Mouse (Mus musculus) right cerebral cortex, postnatal 14 days (tissue): ENCODE results near the gene 4930578G10Rik.
"Not testable (repeated sequence)": the region's sequence is repeated elsewhere in the genome, so short reads cannot be mapped to it uniquely, and the experiment has no call there.

Experiments used
- DNase-seq: peaks from one replicate; pipeline ENCODE4 v3.0.0; 2022

Gene 4930578G10Rik

GRCm38 (mm10) chr4:42735245-42735644 lies at the start of gene 4930578G10Rik:
Gene 4930578G10Rik, plus strand, starts transcription at chr4:42735545.
- DNase-seq: not testable (repeated sequence)

GRCm38 (mm10) chr4:42756477-42756876 lies 21.1 kb downstream of the 4930578G10Rik start, which contains the start of gene Ccl19:
Gene Ccl19, minus strand, starts transcription at chr4:42756577.
- not testable (repeated sequence) for DNase-seq

GRCm38 (mm10) chr4:42773893-42774292 lies 38.5 kb downstream of the 4930578G10Rik start, which contains the start of gene Ccl21a:
Gene Ccl21a, minus strand, starts transcription at chr4:42773993.
- not testable (repeated sequence) for DNase-seq

GRCm38 (mm10) chr4:42853788-42854187 lies 118.4 kb downstream of the 4930578G10Rik start, which contains the start of gene Fam205a1:
Gene Fam205a1, minus strand, starts transcription at chr4:42853888.
- DNase-seq: not testable (repeated sequence)

GRCm38 (mm10) chr4:42856671-42857070 lies 121.3 kb downstream of the 4930578G10Rik start, which contains the start of gene Gm12394:
Gene Gm12394, minus strand, starts transcription at chr4:42856771.
- DNase-seq: not testable (repeated sequence)

GRCm38 (mm10) chr4:42860483-42860882 lies 125.1 kb downstream of the 4930578G10Rik start:
- DNase-seq: not testable (repeated sequence)

- not testable (repeated sequence) for DNase-seq
These were observed 128.1 kb downstream of the 4930578G10Rik start for GRCm38 (mm10) chr4:42863487-42863886.

- DNase-seq: no peak
These were observed 132.0 kb downstream of the 4930578G10Rik start for GRCm38 (mm10) chr4:42867390-42867789.

GRCm38 (mm10) chr4:42868193-42868592 lies 132.8 kb downstream of the 4930578G10Rik start:
- no peak for DNase-seq

- DNase-seq: no peak
These were observed 135.4 kb downstream of the 4930578G10Rik start for GRCm38 (mm10) chr4:42870748-42871147.

- no peak for DNase-seq
These were observed 136.8 kb downstream of the 4930578G10Rik start for GRCm38 (mm10) chr4:42872151-42872550.

- DNase-seq: no peak
These were observed 137.5 kb downstream of the 4930578G10Rik start for GRCm38 (mm10) chr4:42872746-42873435.

GRCm38 (mm10) chr4:42874134-42874533 lies 138.8 kb downstream of the 4930578G10Rik start, which contains the start of gene Fam205c:
Gene Fam205c, minus strand, starts transcription at chr4:42874234.
- no peak for DNase-seq

GRCm38 (mm10) chr4:42876586-42877291 lies 141.4 kb downstream of the 4930578G10Rik start:
- peak; percentile 29 for DNase-seq

- DNase-seq: no peak
These were observed 142.3 kb downstream of the 4930578G10Rik start for GRCm38 (mm10) chr4:42877657-42878056.

GRCm38 (mm10) chr4:42879829-42880676 lies 144.7 kb downstream of the 4930578G10Rik start:
- no peak for DNase-seq

GRCm38 (mm10) chr4:42880677-42880948 lies 145.3 kb downstream of the 4930578G10Rik start:
- no peak for DNase-seq

- DNase-seq: no peak
These were observed 151.6 kb downstream of the 4930578G10Rik start for GRCm38 (mm10) chr4:42886926-42887325.

- DNase-seq: no peak
These were observed 153.5 kb downstream of the 4930578G10Rik start for GRCm38 (mm10) chr4:42888806-42889205.

- no peak for DNase-seq
These were observed 155.8 kb downstream of the 4930578G10Rik start for GRCm38 (mm10) chr4:42891176-42891575.

- no peak for DNase-seq
These were observed 159.8 kb downstream of the 4930578G10Rik start for GRCm38 (mm10) chr4:42895118-42895517.
